Mouse (Mus musculus): ENCODE data around the gene Cacna1c. TPM values are rescaled to one million over a fixed set of nuclear protein-coding genes. Genes with fewer than 3 reads are reported as not detected.
"Not testable (repeated sequence)": the region's sequence is repeated elsewhere in the genome, so short reads cannot be mapped to it uniquely, and the experiment has no call there.

The Cacna1c gene
- total and polyA plus RNA-seq, 2 experiments from 2014 or later = 4.2 to 43.3 TPM

DNA sequence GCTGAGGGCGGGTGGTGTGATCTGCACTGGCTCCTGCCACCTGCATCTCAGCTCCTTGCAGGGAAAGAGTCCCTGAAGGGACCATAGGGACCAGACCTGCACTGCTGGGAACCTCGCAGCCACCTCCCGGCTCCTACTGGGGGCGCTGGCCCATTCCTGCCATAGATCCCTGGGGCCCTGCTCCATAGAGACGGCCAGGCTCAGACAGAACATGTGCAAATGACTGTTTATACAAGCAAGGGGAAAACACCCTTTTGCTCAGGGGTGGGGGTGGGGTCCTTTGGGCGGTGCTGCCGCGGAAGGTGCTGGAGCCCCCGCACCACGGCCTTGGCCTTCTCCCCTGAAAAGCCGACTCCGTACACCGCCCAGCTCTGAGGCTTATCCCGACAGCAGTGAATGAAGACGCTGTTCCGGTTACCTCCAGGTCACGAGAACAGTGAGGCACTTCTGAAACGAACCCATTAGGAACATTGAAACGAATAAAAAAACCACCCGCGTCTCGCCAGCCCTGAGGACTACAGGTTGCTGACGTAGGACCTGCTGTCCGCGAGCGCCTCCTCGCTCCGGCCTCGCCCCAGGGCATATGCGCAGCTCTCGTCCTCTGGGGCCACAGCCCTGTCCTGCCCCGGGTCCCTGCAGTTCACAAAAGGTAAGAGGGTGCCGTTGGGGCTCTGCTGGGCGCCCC lies 602.7 kb downstream of the Cacna1c start:
- 0 out of 2 replicates have a peak, but pooled peaks cover 5% of the 10 kb centered on the region for H3K4me1 ChIP-seq (ENCODE audit: insufficient read depth)
- 0 out of 2 replicates have a peak overlapping the region, but pooled peaks have one; percentile 25 for H3K9ac ChIP-seq
- H3K4me3 ChIP-seq (ENCODE audit: low read depth, low read length) = peak overlapping the region; percentile 14; the same call in 1 of the 2 replicates
- ATAC-seq = peak; percentile 41
- H3K9me3 ChIP-seq (ENCODE audit: low read length) = no peaks in the 10 kb centered on the region
- DNase-seq = no peak
- H3K36me3 ChIP-seq (ENCODE audit: insufficient read depth) = peaks cover 34% of the 10 kb centered on the region
- 0 out of 2 replicates have a peak, but pooled peaks have one; percentile 4 for TF ChIP-seq CTCF (IDR thresholded peaks at IDR 0.05; ENCODE audit: low read depth)
- H3K4me2 ChIP-seq (ENCODE audit: low read depth) = peak overlapping the region; percentile 43
- WGBS = 10% methylated on average over 34 of the region's 34 CpGs
- no peak overlapping the region for H3K27ac ChIP-seq (ENCODE audit: low read depth, low read length)
- H3K27me3 ChIP-seq (ENCODE audit: insufficient read depth, low read length) = peaks cover 6% of the 10 kb centered on the region; the same call in 1 of the 2 replicates

DNA sequence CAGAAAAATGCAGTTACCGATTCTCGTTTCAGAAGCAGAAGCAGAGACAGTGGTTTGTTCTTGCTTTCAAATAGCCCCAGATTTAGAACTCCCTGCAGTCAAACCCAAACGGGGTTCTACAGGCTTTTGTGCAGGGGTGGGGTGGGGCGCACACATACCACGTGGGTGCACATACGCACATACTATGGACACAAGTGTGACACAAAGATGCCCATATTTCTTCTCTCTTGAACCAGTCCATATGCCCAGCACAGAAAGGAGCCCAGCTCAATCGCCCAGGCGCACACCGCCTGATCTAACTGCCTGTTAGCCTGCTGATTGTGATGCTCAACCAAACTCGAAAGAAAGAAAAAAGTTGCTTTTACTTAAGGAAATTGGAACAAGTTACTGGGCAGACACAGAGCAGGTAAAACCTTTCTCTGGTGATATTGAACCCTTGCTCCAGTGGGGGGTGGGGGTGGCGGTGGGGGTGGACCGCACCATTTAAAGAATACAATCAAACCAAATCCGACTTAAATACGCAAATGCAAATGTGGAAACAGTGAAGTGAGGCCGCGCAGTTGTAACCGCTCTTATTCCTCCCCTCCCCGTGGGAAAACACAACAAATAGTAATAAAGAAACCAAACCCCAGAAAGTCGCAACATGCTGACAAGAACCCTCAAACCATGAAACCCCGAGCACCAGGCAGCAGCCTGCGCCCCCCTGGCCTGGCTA lies 603.4 kb downstream of the Cacna1c start:
- Histone ChIP-seq H3K36me3 (ENCODE audit: insufficient read depth) (peaks cover 28% of the 10 kb centered on the region), H3K9me3 (ENCODE audit: low read length) (no peaks in the 10 kb centered on the region), H3K9ac (no peak overlapping the region), H3K4me2 (ENCODE audit: low read depth) (peak overlapping the region; percentile 43), H3K27ac (ENCODE audit: low read depth, low read length) (no peak overlapping the region), H3K27me3 (ENCODE audit: insufficient read depth, low read length) (peaks cover 6% of the 10 kb centered on the region; the same call in 1 of the 2 replicates), H3K4me1 (ENCODE audit: insufficient read depth) (0 out of 2 replicates have a peak, but pooled peaks cover 5% of the 10 kb centered on the region), H3K4me3 (ENCODE audit: low read depth, low read length) (peak overlapping the region; percentile 14; the same call in 1 of the 2 replicates)
- ATAC-seq = no peak
- no peak for TF ChIP-seq CTCF (IDR thresholded peaks at IDR 0.05; ENCODE audit: low read depth)
- 25% methylated on average over 21 of the region's 21 CpGs for WGBS
- no peak for DNase-seq

GRCm38 (mm10) chr6:118578741-118579140 lies 617.5 kb downstream of the Cacna1c start:
- H3K9ac ChIP-seq; H3K27me3 ChIP-seq (ENCODE audit: insufficient read depth, low read length); H3K4me1 ChIP-seq (ENCODE audit: insufficient read depth); H3K4me2 ChIP-seq (ENCODE audit: low read depth); H3K4me3 ChIP-seq (ENCODE audit: low read depth, low read length); H3K9me3 ChIP-seq (ENCODE audit: low read length); ATAC-seq; DNase-seq; H3K36me3 ChIP-seq (ENCODE audit: insufficient read depth); H3K27ac ChIP-seq (ENCODE audit: low read depth, low read length): not testable (repeated sequence)
- 77% methylated on average over 4 of the region's 4 CpGs for WGBS

GRCm38 (mm10) chr6:118574351-118574750 lies 621.9 kb downstream of the Cacna1c start:
- peak; percentile 52 for DNase-seq
- Histone ChIP-seq H3K4me1 (ENCODE audit: insufficient read depth) (no peaks in the 10 kb centered on the region), H3K36me3 (ENCODE audit: insufficient read depth) (no peaks in the 10 kb centered on the region), H3K27ac (ENCODE audit: low read depth, low read length) (no peak overlapping the region), H3K9me3 (ENCODE audit: low read length) (no peaks in the 10 kb centered on the region), H3K4me2 (ENCODE audit: low read depth) (no peak overlapping the region), H3K27me3 (ENCODE audit: insufficient read depth, low read length) (no peaks in the 10 kb centered on the region), H3K4me3 (ENCODE audit: low read depth, low read length) (no peak overlapping the region), H3K9ac (no peak overlapping the region)
- no peak for TF ChIP-seq CTCF (IDR thresholded peaks at IDR 0.05; ENCODE audit: low read depth)
- WGBS = 62% methylated on average over 6 of the region's 6 CpGs
- ATAC-seq = peak; percentile 74

DNA sequence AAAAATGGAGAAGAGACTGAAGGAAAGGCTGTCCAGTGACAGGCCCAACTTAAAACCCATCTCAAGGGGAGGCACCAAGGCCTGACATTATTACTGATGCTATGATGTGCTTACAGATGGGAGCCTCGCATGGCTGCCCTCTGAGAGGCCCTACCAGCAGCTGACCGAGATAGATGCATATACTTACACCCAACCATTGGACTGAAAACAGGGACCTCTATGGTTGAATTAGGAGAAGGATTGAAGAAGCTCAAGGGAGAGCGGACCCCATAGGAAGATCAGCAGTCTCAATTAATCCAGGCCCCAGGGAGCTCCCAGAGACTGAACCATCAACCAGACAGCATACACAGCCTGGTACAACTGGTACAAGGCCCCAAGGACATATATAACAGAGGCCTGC lies 628.4 kb downstream of the Cacna1c start:
- DNase-seq (no peak), ATAC-seq (no peak)
- no peak for TF ChIP-seq CTCF (IDR thresholded peaks at IDR 0.05; ENCODE audit: low read depth)
- Histone ChIP-seq H3K27ac (ENCODE audit: low read depth, low read length) (no peak overlapping the region), H3K9me3 (ENCODE audit: low read length) (no peaks in the 10 kb centered on the region), H3K9ac (no peak overlapping the region), H3K27me3 (ENCODE audit: insufficient read depth, low read length) (no peaks in the 10 kb centered on the region), H3K36me3 (ENCODE audit: insufficient read depth) (no peaks in the 10 kb centered on the region), H3K4me3 (ENCODE audit: low read depth, low read length) (no peak overlapping the region), H3K4me2 (ENCODE audit: low read depth) (no peak overlapping the region), H3K4me1 (ENCODE audit: insufficient read depth) (0 out of 2 replicates have a peak, but pooled peaks cover 5% of the 10 kb centered on the region)
- 97% methylated on average over 3 of the region's 3 CpGs for WGBS

DNA sequence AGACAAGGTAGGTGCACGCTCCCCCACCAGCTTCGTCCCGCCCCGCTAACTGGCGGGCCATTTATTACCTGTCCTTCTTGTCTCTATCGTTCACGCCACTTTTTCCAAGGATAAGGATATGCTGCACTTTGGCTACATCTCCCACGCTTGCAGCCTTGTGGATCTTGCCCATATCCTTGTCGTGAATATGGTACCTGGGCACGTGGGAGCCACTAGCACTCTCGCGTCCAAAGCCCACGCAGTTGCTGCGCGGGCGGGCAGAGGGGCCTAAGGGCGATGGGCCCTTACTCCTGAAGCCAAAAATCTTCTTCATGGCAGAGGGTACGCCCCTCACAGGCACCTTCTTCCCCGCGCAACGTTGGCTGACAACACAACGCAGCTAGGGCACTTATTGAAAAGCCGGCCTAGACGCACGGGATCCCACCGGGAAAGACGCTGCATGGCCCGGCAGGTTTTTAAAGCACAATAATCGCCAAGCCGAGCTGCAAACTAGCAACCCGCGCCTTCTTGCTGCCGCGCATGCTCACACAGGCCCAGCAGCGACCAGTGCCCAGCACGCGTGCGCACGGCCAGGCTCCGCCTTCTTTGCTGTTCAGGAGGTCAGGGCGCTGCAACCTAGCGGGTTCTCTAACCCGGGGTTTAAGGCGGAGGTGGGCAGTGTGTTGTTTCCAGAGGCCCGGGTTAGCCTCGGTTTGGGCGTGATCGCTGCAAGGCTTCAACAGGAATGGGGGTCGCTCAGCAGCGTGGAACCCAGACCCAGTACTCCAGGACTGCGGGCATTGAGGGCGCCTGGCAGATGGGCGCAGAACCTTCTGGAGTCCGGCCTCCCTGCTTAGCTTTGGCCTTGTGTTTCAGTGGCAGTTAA lies 634.2 kb downstream of the Cacna1c start, which contains the start of gene Ankrd26:
TSS of gene Ankrd26 (minus strand) at position 482 of the 865 bp plus-strand sequence.
- Histone ChIP-seq H3K9me3 (ENCODE audit: low read length) (no peaks in the 10 kb centered on the region), H3K4me1 (ENCODE audit: insufficient read depth) (peaks cover 11% of the 10 kb centered on the region; the same call in 1 of the 2 replicates), H3K4me3 (ENCODE audit: low read depth, low read length) (peak within 1 kb of the TSS; percentile 74), H3K4me2 (ENCODE audit: low read depth) (peak within 1 kb of the TSS; percentile 90), H3K27ac (ENCODE audit: low read depth, low read length) (peak within 1 kb of the TSS; percentile 64), H3K27me3 (ENCODE audit: insufficient read depth, low read length) (no peaks in the 10 kb centered on the region), H3K36me3 (ENCODE audit: insufficient read depth) (peaks cover 17% of the 10 kb centered on the region), H3K9ac (peak within 1 kb of the TSS; percentile 70)
- ATAC-seq = peak; percentile 99
- WGBS = 5% methylated on average over 54 of the region's 54 CpGs
- peak; percentile 93 for DNase-seq
- peak; percentile 24 for TF ChIP-seq CTCF (IDR thresholded peaks at IDR 0.05; ENCODE audit: low read depth)

Data from forebrain, postnatal 0 days (tissue).